Mouse (Mus musculus) spleen, adult 18-20 months (tissue): ENCODE measurements around the gene Fnbp1.
A peak's percentile ranks its signal among the peaks of the same experiment; 100 is the strongest.

Experiments
- DNase-seq, 2 experiments: peaks; one replicate each; pipeline ENCODE4 v3.0.0; 2022; ENCODE audit warnings: mixed read lengths in 2 of 2

The Fnbp1 gene

GRCm38 (mm10) chr2:31066019-31066789 lies 75.6 kb downstream of the Fnbp1 start:
- no peak for DNase-seq

GRCm38 (mm10) chr2:31061868-31062628 lies 79.8 kb downstream of the Fnbp1 start:
- DNase-seq: no peak

GRCm38 (mm10) chr2:31060787-31061730 lies 80.7 kb downstream of the Fnbp1 start:
- peak; percentile 68 to 76 for DNase-seq

- no peak for DNase-seq
These were observed 81.5 kb downstream of the Fnbp1 start for GRCm38 (mm10) chr2:31060271-31060670.

GRCm38 (mm10) chr2:31058443-31058842 lies 83.4 kb downstream of the Fnbp1 start:
- no peak for DNase-seq

- no peak for DNase-seq
These were observed 84.1 kb downstream of the Fnbp1 start for GRCm38 (mm10) chr2:31057549-31058177.

- DNase-seq: no peak
These were observed 85.7 kb downstream of the Fnbp1 start for GRCm38 (mm10) chr2:31056070-31056469.

- DNase-seq: no peak
These were observed 87.9 kb downstream of the Fnbp1 start for GRCm38 (mm10) chr2:31053851-31054340.

- DNase-seq: no peak
These were observed 88.4 kb downstream of the Fnbp1 start for GRCm38 (mm10) chr2:31053426-31053825.

GRCm38 (mm10) chr2:31052441-31052840 lies 89.4 kb downstream of the Fnbp1 start:
- no peak for DNase-seq

- no peak for DNase-seq
These were observed 93.8 kb downstream of the Fnbp1 start for GRCm38 (mm10) chr2:31048037-31048436.

GRCm38 (mm10) chr2:31043856-31044255 lies 98.0 kb downstream of the Fnbp1 start:
- DNase-seq: no peak

- DNase-seq: no peak
These were observed 98.9 kb downstream of the Fnbp1 start for GRCm38 (mm10) chr2:31042881-31043280.

- DNase-seq: no peak
These were observed 100.4 kb downstream of the Fnbp1 start for GRCm38 (mm10) chr2:31041386-31041785.

- DNase-seq: no peak
These were observed 101.3 kb downstream of the Fnbp1 start for GRCm38 (mm10) chr2:31040487-31040886.

GRCm38 (mm10) chr2:31040043-31040442 lies 101.8 kb downstream of the Fnbp1 start:
- no peak for DNase-seq

- DNase-seq: peak in 1 of 2 experiments; percentile 27
These were observed 105.0 kb downstream of the Fnbp1 start for GRCm38 (mm10) chr2:31036811-31037210.

- DNase-seq: no peak
These were observed 109.8 kb downstream of the Fnbp1 start for GRCm38 (mm10) chr2:31031972-31032371.

GRCm38 (mm10) chr2:31026642-31027041 lies 115.2 kb downstream of the Fnbp1 start:
- DNase-seq: no peak

GRCm38 (mm10) chr2:31025458-31025857 lies 116.3 kb downstream of the Fnbp1 start:
- no peak for DNase-seq

GRCm38 (mm10) chr2:31024618-31025370 lies 117.0 kb downstream of the Fnbp1 start:
- DNase-seq: peak; percentile 22 to 62
